Mouse (Mus musculus): ENCODE data around the gene Ltbp3.
A peak's percentile ranks its signal among the peaks of the same experiment; 100 is the strongest.

The Ltbp3 gene

DNA sequence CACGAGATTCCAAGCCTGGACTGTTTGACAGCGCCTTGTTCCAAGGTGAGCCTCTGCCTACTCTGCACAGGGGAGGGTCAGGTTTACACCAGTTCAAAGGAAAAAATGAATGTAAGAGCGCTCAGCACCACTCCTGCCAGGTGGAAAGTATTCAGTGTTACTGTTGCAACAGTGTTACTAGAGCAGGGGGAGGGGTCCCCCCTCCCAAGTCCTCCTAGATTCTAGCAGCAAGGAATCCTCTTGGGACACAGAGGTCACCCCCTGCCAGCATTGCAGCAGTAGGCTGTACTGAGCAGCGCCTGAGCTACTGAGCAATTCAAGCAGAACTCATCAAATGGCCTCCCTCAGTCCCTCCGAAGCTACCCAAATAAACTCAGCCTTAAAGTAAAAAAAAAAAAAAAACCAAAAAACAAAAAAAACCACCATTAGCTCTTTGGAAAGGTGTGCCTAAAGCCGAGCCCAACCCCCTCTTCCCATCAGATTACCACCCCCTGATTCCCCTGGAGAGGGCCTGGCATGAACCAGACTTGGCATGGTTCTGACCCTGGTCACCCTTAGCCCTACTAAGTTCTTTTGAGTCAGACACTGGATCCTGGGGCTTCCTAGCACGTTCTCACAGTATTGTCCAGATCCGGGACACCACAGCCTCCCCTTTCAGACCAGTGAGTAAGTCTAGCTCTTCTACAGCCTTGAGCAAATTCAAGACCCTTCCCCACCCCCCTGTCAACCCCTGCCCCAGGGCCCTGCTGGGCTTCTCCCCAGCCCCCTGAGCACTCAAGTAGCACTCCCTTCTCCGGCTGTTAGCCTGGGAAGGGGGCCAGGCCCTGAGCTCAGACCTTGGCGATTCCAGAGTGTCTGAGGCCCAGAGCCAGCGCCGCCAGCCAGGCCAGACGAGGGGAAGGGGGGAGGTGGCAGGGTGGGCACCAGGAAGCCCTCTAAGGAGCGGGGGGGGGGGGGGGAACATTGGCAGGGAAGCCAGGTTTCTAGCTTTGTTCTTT lies at the start of gene Ltbp3:
Ltbp3 (plus strand) TSS at position 585 of the 998 bp plus-strand sequence.
- DNase-seq (ENCODE audit: low spot score), result no peak

DNA sequence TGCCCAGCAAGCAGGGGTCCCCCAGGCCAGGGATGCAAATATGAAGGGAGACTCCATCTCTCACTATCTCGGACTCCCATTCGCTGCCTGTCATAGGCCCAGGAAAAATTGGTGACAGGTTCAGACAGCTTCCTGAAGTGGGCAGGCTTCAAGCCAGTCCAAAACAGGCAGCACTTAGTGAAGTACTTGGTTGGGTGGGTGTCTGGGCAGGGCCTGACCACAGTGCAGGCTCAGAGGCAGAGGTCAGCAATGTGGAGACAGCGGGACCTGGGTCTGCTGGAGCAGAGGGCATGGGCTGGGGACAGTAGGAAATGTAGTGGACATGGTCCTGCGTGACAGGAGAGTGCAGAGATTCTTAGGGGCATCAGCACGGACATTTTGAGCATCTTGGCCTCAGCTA lies 49.1 kb upstream of the Ltbp3 start:
- DNase-seq (ENCODE audit: low spot score), result no peak

DNA sequence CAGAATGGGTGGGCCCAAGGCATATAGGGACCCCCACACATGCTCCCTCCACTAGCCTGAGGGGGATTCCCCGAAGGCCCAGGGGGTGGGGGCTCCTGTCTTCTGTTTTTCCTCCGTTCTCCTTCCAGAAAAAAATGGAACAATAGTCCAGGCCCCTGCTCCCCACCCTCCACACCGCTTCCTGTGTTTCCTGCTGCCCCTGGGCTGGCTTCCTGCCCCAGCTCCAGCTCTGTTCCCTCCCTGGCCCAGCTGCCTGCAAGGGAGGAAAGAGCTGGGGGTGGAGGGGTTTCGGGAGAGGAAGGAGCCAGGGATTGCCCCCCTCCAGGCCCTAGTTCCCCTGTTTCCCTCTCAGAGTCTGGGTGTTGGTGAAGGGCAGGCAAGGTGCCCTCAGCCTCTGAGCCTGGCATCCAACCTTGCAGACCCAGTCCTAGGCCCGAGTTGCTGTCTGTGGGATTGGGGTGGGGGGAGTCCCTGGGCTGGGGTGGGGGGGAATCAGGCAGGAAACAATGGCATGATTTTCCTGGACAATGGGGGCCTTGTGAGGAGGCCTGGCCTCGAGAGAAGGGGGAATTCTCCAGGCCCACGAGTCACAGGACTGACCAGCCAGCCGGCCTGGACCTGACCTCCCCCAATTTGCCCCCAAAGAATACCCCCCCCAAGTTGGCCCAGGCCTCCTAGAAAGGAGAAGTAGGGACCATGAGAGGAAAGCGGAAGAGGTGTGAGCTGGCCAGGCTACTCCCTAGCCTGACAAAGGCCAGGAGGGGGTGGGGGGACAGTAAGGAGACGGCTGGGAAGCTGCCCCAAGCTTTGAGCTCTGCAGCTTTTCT lies 48.4 kb upstream of the Ltbp3 start:
- no peak for DNase-seq (ENCODE audit: low spot score)

DNA sequence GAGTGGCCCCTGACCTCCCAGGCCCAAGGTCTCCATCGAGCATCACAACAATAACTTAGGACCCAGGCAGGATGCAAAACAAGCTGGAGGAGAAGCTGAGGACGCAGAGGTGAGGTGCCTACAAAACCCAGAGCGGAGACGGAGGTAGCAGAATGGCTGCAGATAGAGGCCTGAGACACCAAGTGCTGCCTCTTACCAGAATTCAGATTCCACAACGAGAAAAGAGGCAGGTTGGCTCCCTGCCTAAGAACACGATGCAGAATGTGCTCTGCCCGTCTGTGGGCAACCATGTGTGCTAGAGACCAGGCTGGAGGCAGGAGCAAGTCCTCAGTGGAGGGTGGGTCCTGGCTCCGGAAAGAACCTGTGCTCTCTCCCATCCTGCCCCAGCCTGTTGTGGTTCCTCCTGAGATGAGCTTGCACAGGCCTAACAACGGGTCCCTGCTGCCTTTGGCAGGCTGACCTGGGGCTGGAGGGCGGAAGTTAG lies 47.7 kb upstream of the Ltbp3 start:
- no peak for DNase-seq (ENCODE audit: low spot score)

DNA sequence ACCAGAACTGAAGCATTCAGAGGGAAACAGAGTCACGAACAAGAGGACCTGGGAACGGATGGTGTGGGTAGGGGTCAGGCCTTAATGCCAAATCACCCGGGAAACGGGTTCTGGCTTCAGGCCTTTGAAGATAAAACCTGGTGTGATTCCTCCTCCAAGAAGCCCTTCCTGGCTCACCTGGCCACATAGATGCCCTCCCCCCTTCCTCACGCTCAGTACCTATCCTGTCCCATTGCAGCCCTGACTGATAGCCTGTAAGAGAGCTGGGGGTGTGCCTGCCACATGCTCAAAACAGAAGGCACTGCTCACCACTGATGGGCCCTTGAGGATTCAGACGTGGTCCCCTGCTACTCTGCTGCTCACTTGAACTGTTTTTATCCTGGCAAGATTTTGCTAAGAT lies 46.9 kb upstream of the Ltbp3 start:
- DNase-seq (ENCODE audit: low spot score), result no peak

DNA sequence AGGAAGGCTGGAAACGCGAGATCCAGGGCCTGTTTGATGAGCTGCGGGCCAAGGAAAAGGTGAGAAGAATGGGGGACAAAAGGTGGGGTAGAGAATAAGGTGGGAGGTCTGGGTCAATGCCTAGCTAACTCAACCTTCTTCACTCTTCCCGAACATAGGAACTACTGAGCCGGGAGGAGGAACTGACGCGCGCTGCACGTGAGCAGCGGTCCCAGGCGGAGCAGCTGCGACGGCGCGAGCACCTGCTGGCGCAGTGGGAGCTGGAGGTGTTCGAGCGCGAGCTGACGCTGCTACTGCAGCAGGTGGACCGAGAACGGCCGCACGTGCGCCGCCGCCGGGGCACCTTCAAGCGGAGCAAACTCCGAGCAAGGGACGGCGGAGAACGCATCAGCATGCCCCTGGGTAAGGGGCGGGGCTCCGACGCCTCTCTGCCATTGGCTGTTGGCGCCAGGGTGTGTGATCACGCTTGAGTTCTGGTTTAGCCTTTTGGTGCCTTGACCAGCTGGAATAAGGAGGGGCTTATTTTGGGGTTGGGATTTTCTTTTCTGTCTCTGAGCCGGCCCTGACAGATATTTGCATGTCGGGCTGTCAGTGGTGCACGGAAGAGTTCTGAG lies 44.7 kb upstream of the Ltbp3 start:
- DNase-seq (ENCODE audit: low spot score), result peak; percentile 74

DNA sequence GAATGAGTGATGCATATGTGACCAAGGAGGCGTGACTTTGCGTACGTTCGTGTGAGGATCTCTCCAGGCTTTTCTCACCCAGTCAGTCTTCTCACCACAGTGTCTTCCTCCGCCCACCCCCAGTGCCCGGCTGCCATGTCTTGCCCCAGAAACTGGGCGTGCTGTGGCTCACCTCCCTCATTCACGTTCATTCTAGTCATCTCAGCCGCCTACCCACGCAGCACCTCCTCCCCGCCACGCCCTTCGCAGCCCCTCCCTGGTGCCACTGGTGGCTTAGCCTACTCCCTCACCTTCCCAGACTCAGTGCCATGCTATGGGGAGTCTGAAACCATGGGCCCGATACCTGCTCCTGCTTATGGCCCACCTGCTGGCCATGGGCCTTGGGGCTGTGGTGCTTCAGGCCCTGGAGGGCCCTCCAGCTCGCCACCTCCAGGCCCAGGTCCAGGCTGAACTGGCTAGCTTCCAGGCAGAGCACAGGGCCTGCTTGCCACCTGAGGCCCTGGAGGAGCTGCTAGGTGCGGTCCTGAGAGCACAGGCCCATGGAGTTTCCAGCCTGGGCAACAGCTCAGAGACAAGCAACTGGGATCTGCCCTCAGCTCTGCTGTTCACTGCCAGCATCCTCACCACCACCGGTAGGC lies 36.4 kb upstream of the Ltbp3 start, which contains the start of gene Kcnk7:
Kcnk7 (plus strand) TSS at position 205 of the 638 bp plus-strand sequence.
- no peak for DNase-seq (ENCODE audit: low spot score)

DNA sequence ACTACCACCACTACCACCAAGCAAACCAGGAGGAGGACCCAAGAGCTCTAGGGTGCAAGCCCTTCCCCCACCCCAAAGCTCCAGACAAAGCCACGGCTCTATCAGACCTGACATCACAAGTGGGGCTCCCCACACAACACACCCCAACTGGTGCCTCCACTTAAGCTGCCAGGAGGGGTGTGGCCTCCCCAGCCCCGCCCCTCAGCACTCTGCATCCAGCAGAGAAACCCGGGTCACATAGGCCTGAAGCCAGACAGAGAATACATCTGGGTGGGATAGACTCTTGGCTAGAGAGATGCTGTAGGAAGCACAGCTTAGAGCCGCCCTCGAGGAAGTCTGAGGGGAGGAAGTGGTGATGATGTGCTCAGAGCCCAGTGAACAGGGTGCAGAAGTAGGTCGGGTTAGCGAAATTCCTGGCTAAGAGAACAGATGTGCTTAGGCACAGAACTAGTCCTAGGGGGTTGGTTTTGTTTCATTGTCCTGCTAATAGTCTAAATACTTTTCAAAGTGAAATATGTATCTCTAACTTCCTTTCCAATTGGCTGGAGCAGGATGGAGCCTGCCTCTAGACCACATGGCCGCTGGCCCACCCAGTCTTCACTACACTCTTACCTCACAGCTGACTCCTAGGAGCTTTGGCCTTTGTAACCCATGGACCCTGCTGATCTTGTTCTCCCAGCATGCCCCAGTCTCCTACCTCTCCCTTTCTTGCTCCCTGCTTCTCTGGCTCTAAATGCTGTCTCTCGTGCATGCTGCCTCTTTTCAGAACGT lies 35.7 kb upstream of the Ltbp3 start:
- no peak for DNase-seq (ENCODE audit: low spot score)

DNA sequence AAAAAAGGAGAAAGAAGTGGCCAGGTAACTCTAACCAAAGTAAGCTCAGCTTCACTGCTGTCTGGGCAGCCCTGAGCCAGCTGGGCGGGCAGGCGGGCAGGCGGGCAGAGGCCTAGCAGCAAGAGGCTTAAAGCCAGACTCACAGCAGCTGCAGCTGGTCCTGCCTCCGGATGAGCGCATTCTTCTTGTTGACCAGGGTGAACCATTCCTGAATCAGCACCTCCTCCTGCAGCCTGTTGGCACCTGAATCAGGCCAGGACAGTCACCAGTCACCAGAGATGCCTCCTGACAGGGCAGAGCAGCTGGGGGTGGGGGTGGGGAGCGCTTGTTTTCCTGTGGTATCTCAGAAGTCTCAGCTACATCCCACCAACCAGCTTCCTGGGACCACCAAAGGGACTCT lies 30.6 kb upstream of the Ltbp3 start:
- DNase-seq (ENCODE audit: low spot score), result no peak

DNA sequence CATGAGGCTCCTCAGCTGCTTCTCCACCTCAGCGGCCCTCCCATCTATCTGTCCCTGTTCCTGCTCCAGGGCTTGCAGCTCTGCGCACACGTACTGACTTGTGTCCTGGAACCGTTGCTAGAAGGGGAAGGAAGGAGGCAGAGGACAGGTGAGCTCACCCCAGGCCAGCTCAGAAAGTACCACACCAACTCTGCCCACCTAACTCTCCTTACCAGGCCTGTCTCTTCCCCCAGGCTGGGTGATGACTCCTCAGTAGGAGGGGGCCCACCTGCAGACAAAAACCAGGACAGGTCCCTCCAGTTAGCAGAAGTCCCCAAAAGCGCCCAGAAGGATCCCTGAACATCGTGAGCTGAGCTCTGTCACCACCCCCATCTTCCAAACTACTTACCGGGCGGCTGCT lies 30.1 kb upstream of the Ltbp3 start:
- no peak for DNase-seq (ENCODE audit: low spot score)

DNA sequence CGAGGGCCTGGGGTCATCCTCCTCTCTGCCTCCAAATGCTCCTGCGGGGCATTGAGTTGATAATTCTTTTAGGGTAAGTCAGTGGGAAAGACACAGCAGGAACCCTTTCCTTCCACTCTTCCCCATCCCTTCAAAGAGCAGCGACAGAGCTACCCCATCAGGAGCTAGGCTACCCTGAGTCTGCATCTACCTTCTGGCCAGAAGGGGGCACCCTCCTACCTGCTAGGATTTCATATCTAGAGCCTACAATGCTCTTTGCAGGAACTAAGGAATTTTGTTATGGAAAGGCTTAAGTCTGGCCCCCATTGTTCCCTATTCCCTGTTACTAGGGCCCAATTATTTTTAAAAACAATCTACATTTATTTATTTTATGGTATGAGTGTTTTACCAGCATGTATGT lies 29.5 kb upstream of the Ltbp3 start:
- DNase-seq (ENCODE audit: low spot score), result peak; percentile 82

DNA sequence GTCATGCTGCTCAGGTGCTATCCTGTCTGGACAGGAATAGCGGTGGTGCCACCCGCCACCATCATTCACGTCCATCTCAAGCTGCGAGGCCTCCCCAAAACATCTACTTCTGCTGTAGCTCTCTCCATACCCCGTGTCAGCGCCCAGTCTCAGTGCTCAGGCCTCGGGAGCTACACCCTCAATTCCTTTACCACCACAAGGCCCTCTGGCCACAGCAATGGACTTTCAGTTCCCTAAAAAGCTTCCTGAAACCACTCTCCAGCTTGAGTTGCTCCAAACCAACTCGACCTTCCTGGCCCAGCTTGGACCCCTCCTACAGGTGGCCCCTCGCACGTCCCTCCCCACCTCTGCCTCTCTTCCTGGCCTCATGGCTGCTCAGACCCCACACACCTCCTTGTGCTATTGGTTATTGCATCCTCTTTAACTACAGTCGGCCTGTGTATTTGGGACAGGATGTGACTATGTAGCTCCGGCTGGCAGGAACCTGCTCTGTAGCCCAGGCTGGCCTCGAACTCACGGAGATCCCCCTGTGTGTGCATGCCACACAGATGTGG lies 28.7 kb upstream of the Ltbp3 start:
- DNase-seq (ENCODE audit: low spot score), result no peak

DNA sequence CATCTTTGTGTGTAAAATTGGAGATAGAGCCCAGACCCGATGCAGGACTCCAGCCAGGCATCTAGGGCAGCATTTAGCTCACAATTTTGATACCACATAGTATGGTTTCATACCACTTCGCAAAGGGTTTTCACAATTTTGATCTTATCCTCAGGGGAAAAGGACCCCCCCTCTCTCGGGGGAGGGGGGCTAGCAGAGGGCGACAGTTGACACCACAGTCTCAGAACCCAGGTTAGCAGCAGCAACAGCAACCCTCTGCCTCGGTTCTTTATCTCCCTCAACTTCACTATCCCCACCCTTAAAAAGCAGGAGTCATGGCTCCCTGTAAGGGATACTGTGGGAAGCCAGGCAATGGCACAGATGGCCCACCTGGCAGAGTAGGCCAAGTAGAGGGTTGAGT lies 27.4 kb upstream of the Ltbp3 start:
- no peak for DNase-seq (ENCODE audit: low spot score)

DNA sequence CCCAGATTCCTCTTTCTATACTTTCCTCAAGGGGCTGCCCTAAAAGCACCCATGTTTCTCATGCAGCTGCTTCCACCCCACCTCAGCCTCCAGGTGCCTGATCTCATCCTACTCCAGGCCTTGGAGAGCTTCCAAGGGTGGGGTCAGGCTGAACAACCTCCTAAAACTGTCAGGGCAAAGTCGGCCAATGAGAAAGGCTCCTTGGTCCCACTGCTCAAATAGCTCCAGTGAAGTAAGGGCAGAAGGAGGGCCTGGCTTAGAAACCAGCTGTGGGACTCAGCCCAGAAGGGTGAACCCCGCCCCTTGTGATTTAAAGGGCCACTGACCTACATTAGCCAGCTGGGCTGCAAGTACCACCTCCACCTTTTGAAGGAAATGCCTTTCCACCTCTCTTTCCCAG lies 27.0 kb upstream of the Ltbp3 start:
- no peak for DNase-seq (ENCODE audit: low spot score)

DNA sequence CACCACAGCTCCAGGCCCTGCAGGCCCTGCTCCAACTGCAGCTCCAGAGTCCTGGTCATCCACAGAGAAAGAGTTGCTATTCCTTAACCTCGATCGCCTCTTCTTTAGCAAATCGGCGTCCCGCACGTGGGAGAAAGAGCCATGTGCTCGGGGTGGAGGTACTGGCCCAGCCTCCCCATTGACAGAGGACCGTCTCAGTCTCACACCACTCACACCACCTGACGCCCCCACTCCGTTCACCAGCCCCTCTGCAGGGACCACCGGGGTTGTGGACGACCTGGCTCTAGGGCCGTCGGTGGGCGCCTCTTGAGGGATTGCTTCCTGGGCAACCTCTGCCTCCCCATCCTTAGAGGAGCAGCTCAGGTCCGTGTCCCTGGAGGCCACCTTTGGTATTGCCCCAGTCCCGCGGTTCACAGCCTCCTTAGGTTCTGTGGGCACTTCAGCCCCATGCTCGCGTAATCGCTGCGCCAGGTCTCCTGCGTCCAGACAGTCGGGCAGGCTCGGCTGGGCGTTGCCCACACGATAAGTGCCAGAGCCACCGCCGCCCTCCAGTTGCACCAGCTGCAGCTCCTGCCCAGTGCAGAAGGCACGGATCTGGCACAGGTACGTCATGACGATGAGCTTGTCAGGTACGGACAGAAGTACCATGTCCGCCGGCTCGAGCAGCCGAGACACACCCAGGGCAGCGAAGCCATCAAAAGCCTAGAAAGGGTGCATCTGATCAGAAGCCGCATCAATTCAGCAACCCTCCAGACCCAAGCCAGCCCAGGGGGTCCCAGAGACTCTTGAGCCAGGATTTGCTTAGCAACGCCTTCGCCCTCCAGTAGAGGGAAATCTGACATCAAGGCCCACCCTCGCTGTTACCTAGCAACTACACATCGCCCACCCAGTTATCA lies 24.7 kb upstream of the Ltbp3 start:
- DNase-seq (ENCODE audit: low spot score), result peak; percentile 65

DNA sequence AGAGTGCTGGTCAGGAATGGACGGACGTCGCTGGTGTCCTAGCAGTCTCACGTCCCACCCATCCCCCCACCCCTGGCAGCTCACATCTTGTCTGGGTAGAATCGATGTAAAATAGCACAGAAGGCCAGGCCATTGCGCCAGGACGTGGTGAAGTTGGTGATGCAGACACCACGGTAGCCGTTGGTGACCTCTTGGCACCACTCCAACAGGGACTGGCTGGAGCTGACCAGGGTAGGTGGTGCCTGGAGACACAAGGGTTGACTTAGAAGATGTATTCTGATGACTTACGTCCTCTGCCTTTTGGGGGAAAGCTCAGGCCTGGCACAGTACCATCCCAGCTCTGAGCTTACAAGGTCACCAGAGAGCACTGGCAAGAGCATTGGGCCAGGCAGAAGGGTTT lies 23.7 kb upstream of the Ltbp3 start:
- no peak for DNase-seq (ENCODE audit: low spot score)

DNA sequence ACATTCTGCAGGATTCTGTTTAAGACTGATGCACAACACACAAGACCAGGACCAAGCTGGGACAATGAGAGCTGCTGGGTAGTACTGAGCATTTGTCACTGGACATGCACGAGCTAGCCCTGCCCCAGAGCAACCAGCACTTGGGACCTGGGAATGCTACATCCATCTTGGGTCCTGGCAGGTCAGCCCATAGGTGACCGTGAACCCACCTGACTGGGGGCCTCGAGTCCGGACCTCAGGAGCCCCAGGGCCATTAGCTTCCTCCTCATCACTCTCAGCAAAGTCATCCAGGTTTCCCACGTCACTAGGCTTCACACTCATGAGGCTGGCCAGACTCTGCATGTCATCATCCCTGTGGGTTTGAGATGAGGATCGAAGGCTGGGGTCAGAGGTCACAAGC lies 19.5 kb upstream of the Ltbp3 start:
- no peak for DNase-seq (ENCODE audit: low spot score)

DNA sequence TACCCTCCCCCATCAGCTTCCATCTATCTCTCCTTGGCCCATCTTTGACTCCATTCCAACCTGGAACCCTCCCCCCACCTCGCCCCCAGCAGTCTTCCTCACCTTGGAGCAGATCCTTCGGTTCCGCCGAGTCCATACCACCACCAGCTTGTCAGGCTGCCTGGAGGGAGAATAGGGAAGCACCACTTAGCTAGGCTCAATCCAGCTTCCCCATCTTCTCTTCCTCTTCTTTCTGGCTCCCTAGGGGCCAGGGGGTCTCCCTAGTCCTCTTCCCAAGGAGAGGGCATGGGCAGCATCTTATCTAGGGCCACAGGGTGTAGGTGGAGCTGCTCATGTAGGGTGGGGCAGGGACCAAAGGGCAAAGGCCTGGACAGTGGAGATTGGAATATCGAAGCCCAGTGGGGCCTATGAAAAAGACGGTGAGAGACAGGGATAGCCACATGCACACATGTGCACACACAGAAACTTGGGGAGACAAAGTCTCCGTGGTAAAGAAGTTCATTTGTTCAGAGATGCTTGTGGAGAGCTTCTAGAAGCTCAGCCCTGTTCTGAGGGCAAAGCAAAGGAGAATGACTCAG lies 17.8 kb upstream of the Ltbp3 start:
- DNase-seq (ENCODE audit: low spot score), result no peak

DNA sequence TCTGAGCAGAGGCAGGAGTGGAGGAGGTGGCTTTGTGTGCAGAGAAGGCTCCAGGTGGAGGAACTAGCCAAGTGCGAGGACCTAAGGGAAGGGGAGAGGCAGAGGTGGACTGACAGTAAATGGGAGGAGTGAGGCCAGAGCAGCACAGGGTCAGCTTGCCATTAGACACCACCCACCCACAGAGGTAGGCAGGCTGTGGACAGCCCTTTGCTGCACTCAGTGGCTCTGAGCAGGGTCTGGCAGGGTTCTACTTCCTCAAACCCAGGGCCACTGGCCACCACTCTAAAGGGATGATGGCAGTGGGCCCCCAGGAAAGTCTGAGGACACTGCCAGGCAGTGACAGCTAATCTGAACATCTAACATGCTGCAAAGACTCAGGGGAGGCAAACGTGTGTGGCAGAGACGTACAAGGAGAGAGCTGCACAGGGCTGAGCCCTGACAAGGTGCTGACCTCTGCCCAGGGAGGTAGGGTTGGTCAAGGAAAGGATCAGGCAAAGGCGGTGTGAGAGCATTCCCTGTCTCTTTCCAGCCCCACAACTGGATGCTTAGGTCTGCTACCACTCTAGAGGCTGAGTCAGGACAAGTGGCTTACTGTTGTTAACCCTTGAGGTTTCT lies 16.7 kb upstream of the Ltbp3 start:
- DNase-seq (ENCODE audit: low spot score), result no peak
